Mouse (Mus musculus) embryonic facial prominence, embryonic 14.5 days (tissue): ENCODE measurements around the gene Zcchc3. TPM values are rescaled to one million over a fixed set of nuclear protein-coding genes. Genes with fewer than 3 reads are reported as not detected.

Experiments used
- ATAC-seq: fragments of 200-750 bp; cut with Nextera tagmentation; 2 replicates; pipeline ENCODE4 v1.8.0; 2017; ENCODE audit warnings: low read depth, moderate number of reproducible peaks, moderate TSS enrichment
- DNase-seq: peaks from one replicate; pipeline ENCODE4 v3.0.0-alpha.2; 2015; ENCODE audit warnings: low spot score
- H3K27ac ChIP-seq: fragments of 300-500 bp; sonication (generic); replicated peaks from 2 replicates; pipeline ENCODE4 v1.5.1; 2014; ENCODE audit warnings: low read depth, mild to moderate bottlenecking, low read length, moderate library complexity
- H3K27me3 ChIP-seq: fragments of 300-500 bp; sonication (generic); replicated peaks from 2 replicates; pipeline ENCODE4 v1.6.1; 2014; ENCODE audit warnings: low read length; ENCODE audit not compliant: control insufficient read depth, insufficient read depth
- H3K36me3 ChIP-seq: fragments of 300-500 bp; sonication (generic); 2 replicates; pipeline ENCODE4 v1.6.1; 2014; ENCODE audit warnings: low read length, mixed read lengths; ENCODE audit not compliant: control insufficient read depth, insufficient read depth
- H3K4me1 ChIP-seq: fragments of 300-500 bp; sonication (generic); 2 replicates; pipeline ENCODE4 v1.6.1; 2014; ENCODE audit warnings: antibody characterized with exemption, low read length; ENCODE audit not compliant: control insufficient read depth, insufficient read depth
- H3K4me2 ChIP-seq: fragments of 300-500 bp; sonication (generic); 2 replicates; pipeline ENCODE4 v1.6.1; 2014; ENCODE audit warnings: low read depth, mild to moderate bottlenecking, low read length, moderate library complexity, mixed read lengths
- H3K4me3 ChIP-seq: fragments of 300-500 bp; sonication (generic); 2 replicates; pipeline ENCODE4 v1.5.1; 2014; ENCODE audit warnings: low read depth, mild to moderate bottlenecking, low read length
- H3K9ac ChIP-seq: fragments of 300-500 bp; sonication (generic); 2 replicates; pipeline ENCODE4 v1.6.1; 2014; ENCODE audit warnings: low read depth, mild to moderate bottlenecking, low read length, moderate library complexity, mixed read lengths
- H3K9me3 ChIP-seq: fragments of 300-500 bp; sonication (generic); 2 replicates; pipeline ENCODE4 v1.6.1; 2016; ENCODE audit warnings: low read length; ENCODE audit not compliant: control insufficient read depth
- WGBS: fragments of 180-500 bp; shearing (Covaris S2); extraction: QIAGEN DNeasy Blood & Tissue Kit; methylation state at CpG from one replicate; pipeline ENCODE4 v1.1.7; 2014; 5-methylcytosine and 5-hydroxymethylcytosine counted together
- polyA plus RNA-seq: library from polyadenylated mRNA; unstranded; fragments of >200 nt; fragmentation: Nextera tagmentation; extraction: Ambion mirVana; gene quantifications from 2 replicates; pipeline ENCODE4 v1.2.1, GENCODE M21; 2014

Zcchc3 gene
- polyA plus RNA-seq, 1 experiment from 2014 or later, result 29.5 TPM

- ATAC-seq (no peak), DNase-seq (no peak)
- Histone ChIP-seq H3K9me3 (peaks cover 7% of the 10 kb centered on the region), H3K27me3 (no peaks in the 10 kb centered on the region), H3K4me3 (peak overlapping the region; percentile 95), H3K4me1 (peaks cover 30% of the 10 kb centered on the region), H3K36me3 (no peaks in the 10 kb centered on the region), H3K4me2 (peak overlapping the region; percentile 93), H3K9ac (peak overlapping the region; percentile 97), H3K27ac (peak overlapping the region; percentile 95)
- WGBS, result 1% methylated on average over 20 of the region's 21 CpGs
These were observed 1.6 kb downstream of the Zcchc3 start for GRCm38 (mm10) chr2:152413158-152413764.

GRCm38 (mm10) chr2:152412526-152413157, 2.2 kb downstream of the Zcchc3 start:
- no peak for ATAC-seq
- Histone ChIP-seq H3K4me1 (peaks cover 30% of the 10 kb centered on the region), H3K36me3 (no peaks in the 10 kb centered on the region), H3K27me3 (no peaks in the 10 kb centered on the region), H3K4me2 (peak overlapping the region; percentile 93), H3K4me3 (peak overlapping the region; percentile 95), H3K9ac (peak overlapping the region; percentile 97), H3K9me3 (peaks cover 7% of the 10 kb centered on the region), H3K27ac (peak overlapping the region; percentile 95)
- DNase-seq, result peak; percentile 57
- WGBS, result 3% methylated on average over 15 of the region's 15 CpGs

GRCm38 (mm10) chr2:152411471-152411870, 3.4 kb downstream of the Zcchc3 start:
- Histone ChIP-seq H3K27me3 (no peaks in the 10 kb centered on the region), H3K9me3 (peaks cover 7% of the 10 kb centered on the region), H3K4me3 (peak overlapping the region; percentile 95), H3K36me3 (no peaks in the 10 kb centered on the region), H3K4me1 (peaks cover 30% of the 10 kb centered on the region), H3K4me2 (peak overlapping the region; percentile 93), H3K27ac (peak overlapping the region; percentile 95), H3K9ac (peak overlapping the region; percentile 97)
- no peak for DNase-seq
- WGBS, result 6% methylated on average over 7 of the region's 7 CpGs
- no peak for ATAC-seq

GRCm38 (mm10) chr2:152410971-152411371, 3.9 kb downstream of the Zcchc3 start:
- peaks cover 30% of the 10 kb centered on the region for H3K4me1 ChIP-seq
- H3K27ac ChIP-seq, result peak overlapping the region; percentile 95
- H3K27me3 ChIP-seq, result no peaks in the 10 kb centered on the region
- peak; percentile 75 for ATAC-seq
- peak; percentile 97 for DNase-seq
- peak overlapping the region; percentile 95 for H3K4me3 ChIP-seq
- WGBS, result 1% methylated on average over 13 of the region's 15 CpGs
- H3K36me3 ChIP-seq, result no peaks in the 10 kb centered on the region
- H3K9me3 ChIP-seq, result peaks cover 2% of the 10 kb centered on the region; the same call in 1 of the 2 replicates
- peak overlapping the region; percentile 97 for H3K9ac ChIP-seq
- peak overlapping the region; percentile 93 for H3K4me2 ChIP-seq

GRCm38 (mm10) chr2:152409781-152410180, 5.0 kb downstream of the Zcchc3 start:
- Histone ChIP-seq H3K9me3 (no peaks in the 10 kb centered on the region), H3K4me2 (no peak overlapping the region), H3K9ac (no peak overlapping the region), H3K4me1 (peaks cover 31% of the 10 kb centered on the region; the same call in 1 of the 2 replicates), H3K36me3 (no peaks in the 10 kb centered on the region), H3K27ac (peak overlapping the region; percentile 95), H3K27me3 (no peaks in the 10 kb centered on the region), H3K4me3 (no peak overlapping the region)
- ATAC-seq, result no peak
- DNase-seq, result no peak
- 77% methylated on average over 6 of the region's 6 CpGs for WGBS

GRCm38 (mm10) chr2:152406126-152406525, 8.7 kb downstream of the Zcchc3 start:
- H3K9ac ChIP-seq, result peak overlapping the region; percentile 21; the same call in 1 of the 2 replicates
- no peaks in the 10 kb centered on the region for H3K9me3 ChIP-seq
- no peaks in the 10 kb centered on the region for H3K27me3 ChIP-seq
- peak; percentile 98 for DNase-seq
- no peaks in the 10 kb centered on the region for H3K36me3 ChIP-seq
- peak overlapping the region; percentile 76 for H3K27ac ChIP-seq
- H3K4me3 ChIP-seq, result peak overlapping the region; percentile 40
- peak overlapping the region; percentile 53 for H3K4me2 ChIP-seq
- WGBS, result 1% methylated on average over 19 of the region's 19 CpGs
- peak; percentile 97 for ATAC-seq
- H3K4me1 ChIP-seq, result peaks cover 22% of the 10 kb centered on the region; the same call in 1 of the 2 replicates

- WGBS, result 2% methylated on average over 11 of the region's 13 CpGs
- Histone ChIP-seq H3K4me1 (peaks cover 15% of the 10 kb centered on the region; the same call in 1 of the 2 replicates), H3K27ac (peak overlapping the region; percentile 100), H3K9ac (peak overlapping the region; percentile 63), H3K27me3 (no peaks in the 10 kb centered on the region), H3K36me3 (peaks cover 12% of the 10 kb centered on the region; the same call in 1 of the 2 replicates), H3K4me2 (peak overlapping the region; percentile 79), H3K9me3 (no peaks in the 10 kb centered on the region), H3K4me3 (peak overlapping the region; percentile 86)
- peak; percentile 6 for ATAC-seq
- DNase-seq, result peak; percentile 86
These were observed 15.7 kb downstream of the Zcchc3 start for GRCm38 (mm10) chr2:152399122-152399542.

- peak overlapping the region; percentile 79 for H3K4me2 ChIP-seq
- WGBS, result under 1% methylated on average over 36 of the region's 38 CpGs
- H3K4me1 ChIP-seq, result peaks cover 15% of the 10 kb centered on the region; the same call in 1 of the 2 replicates
These were observed 16.1 kb downstream of the Zcchc3 start for GRCm38 (mm10) chr2:152398691-152399090.

More at GRCm38 (mm10) chr2:152398691-152399090, 16.1 kb downstream of the Zcchc3 start:
- H3K9me3 ChIP-seq, result no peaks in the 10 kb centered on the region
- H3K9ac ChIP-seq, result peak overlapping the region; percentile 92
- H3K27me3 ChIP-seq, result no peaks in the 10 kb centered on the region
- ATAC-seq (peak; percentile 82), DNase-seq (peak; percentile 98)
- H3K27ac ChIP-seq, result peak overlapping the region; percentile 100
- H3K4me3 ChIP-seq, result peak overlapping the region; percentile 86
- H3K36me3 ChIP-seq, result peaks cover 16% of the 10 kb centered on the region; the same call in 1 of the 2 replicates
